Mouse (Mus musculus): ENCODE results near the gene Fmod. TPM values are rescaled to one million over a fixed set of nuclear protein-coding genes. Genes with fewer than 3 reads are reported as not detected.

Gene Fmod
- total RNA-seq (2021), result 13.9 and 15.3 TPM in 2 replicates
- long read RNA-seq, experiment 1, partial matches to known transcripts, result 0 of 2 reads
- long read RNA-seq, experiment 1, other reads (novel, unspliced or antisense), result 0 of 2 reads
- long read RNA-seq, experiment 2, partial matches to known transcripts, result 0 of 5 reads
- long read RNA-seq, experiment 2, other reads (novel, unspliced or antisense), result 4 of 5 reads

- DNase-seq, result no peak
These were observed at the start of gene Fmod for GRCm38 (mm10) chr1:134037172-134037571. TSS of gene Fmod (plus strand) at chr1:134037254.

GRCm38 (mm10) chr1:133988845-133989244 lies 48.2 kb upstream of the Fmod start:
- DNase-seq, result no peak

DNA sequence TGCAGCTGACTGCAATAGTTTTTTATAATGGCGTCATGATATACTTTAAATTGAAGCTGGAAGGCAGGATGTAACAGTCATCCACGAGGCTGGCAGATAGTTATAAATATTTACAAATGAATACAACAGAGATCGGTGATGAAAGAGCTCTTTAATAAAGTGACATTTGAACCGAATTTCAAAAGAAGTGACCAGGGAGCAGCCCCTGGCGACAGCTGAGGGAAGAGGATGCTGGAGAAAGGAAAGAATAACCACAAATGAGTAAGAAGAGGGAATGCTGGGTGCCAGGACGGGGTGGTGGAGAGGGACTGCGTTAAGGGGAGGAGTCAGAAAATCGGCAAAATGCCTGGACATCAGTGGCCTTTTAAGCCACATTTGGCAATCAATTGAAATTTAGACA lies 45.8 kb upstream of the Fmod start:
- DNase-seq, result no peak

DNA sequence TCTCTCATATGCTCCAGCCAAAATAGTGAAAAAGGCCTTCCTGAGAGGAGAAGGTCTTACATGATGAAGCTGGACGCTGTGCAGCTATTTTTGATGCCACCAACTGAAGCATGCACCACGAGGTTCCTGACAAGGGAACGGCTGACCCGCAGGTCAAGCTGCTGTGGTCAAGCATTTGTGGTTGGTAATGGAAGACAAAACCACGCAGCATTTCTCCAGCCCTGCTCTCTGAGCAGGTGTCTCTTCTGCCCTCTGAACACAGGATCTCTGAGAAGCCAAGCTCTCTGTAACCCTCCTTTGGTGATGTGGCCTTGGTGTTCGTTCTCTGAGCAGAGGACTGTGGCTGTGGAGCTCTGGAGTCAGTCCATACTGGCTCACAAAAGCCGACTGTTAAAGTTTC lies 31.6 kb upstream of the Fmod start:
- no peak for DNase-seq

DNA sequence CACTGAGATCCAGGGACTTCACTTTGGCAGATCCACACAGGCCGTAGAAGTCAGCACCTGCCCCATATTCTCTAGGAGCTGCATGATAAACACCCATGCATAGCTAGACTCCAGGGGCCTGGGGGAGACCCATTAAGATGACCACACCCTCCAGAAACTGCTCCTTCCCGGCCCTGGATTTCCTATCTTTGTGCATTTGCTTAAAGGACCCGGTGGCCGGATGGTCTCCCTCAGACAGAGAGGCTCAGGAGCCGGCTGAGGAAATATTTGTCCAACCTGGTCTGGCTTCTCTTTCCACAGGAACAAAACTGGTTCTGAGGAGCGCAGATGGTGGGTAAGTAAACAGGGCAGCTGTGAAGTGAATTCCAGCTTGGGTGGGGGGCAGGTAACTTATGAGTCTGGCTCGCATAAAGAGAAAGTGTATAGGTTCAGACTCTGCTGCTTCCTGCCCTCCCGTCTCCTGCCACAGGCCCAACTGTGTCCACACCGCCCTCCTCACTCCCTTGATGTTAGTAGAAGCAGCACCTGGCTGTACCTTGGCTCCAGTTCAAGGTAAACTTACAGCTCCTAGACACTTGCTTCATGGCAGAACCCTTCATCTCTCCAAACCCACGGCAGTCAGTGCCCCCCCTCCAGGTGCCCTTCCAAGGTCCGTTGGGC lies 30.8 kb upstream of the Fmod start:
- DNase-seq, result no peak

- no peak for DNase-seq
These were observed 12.6 kb upstream of the Fmod start for GRCm38 (mm10) chr1:134024293-134024971.

DNA sequence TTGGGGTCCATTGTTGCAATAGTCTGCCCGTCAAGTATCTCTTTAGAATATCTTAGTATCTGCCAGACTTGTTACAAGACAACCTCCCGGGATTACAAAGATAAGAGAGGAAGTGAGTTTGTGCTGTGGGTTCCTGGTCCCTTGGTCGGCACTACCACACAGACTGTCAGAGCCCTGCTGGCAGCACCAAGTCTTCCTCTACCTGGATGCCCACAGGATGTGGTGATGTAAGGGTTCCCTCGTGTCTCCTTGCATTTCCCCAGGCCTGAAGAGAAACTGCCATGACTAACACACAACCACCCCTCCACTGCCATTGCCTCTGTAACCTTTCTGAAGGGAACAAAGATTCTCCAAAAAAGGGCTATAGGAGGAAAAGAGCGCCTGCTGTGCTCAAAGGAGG lies 11.1 kb upstream of the Fmod start:
- no peak for DNase-seq

DNA sequence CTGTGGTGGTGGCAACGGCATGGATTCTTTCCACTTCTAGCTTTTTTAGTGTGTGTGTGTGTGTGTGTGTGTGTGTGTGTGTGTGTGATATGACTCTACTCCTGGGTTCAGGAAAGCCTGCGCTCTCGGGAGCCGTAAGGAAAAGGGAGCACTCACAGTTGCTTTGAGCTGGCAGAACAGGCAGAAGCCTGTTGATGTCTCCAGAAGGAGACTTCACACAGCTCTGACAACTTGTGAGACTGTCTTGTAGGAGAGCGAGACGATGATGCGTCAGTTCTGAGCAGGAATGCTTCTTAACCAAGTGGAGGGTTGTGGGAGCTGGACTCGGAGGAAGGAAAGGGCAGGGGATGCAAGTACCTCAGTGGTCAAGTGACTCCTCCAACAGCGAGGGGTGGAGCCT lies 10.3 kb upstream of the Fmod start:
- DNase-seq, result no peak

DNA sequence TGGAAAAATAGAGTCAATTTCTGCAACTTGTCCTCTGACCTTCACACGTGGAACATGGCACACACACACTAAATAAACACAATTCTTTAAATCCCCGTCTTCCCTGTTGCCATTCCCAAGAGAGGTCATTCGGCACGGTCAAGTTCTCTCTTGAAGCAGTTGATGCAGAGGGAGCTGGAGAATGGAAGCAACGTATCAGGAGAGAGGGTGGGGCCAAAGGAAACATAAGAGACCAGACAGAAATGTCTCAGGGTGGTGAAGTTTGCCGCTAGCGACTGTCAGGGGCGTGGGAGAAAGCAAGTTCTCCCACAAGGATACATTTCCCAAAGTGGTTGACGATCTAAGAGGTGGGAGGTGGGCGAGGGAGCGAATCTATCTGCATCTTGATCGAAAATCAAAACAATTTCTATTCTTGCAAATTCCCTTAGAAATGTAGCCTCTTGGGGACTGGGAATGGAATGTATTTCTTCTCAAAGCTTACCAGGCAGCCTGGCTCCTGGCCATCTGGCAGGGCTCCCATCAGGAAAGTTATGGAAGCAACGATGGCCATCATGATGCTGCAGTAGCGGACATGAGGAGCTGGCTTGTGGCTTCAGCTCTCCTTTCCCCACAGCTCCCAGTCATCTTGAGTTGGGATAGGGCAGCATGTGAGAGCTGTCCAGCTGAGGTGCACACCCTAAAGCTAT lies 8.8 kb upstream of the Fmod start:
- DNase-seq, result peak; percentile 70

- no peak for DNase-seq
These were observed 562 bp upstream of the Fmod start for GRCm38 (mm10) chr1:134036492-134036891.

GRCm38 (mm10) chr1:134038336-134038735 lies 1.3 kb downstream of the Fmod start:
- no peak for DNase-seq

DNA sequence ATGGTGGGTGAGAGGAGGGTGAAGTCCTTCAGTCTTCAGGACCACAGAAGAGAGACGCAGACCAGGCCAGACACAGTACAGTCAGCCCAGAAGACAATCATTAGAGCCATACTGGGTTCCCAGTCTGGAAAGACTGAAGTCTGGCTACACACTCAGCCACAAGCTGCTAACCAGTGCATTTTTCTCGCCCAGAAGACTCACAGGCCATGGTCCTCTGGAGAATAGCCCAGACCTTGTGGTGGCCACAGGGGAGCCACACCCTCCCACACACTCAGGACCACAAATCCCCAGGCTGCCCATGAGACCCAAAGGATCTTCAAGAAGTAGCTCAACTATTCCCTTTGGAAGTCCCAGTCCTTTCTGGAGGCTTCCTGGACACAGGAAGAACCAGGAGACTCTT lies 2.3 kb downstream of the Fmod start:
- no peak for DNase-seq

DNA sequence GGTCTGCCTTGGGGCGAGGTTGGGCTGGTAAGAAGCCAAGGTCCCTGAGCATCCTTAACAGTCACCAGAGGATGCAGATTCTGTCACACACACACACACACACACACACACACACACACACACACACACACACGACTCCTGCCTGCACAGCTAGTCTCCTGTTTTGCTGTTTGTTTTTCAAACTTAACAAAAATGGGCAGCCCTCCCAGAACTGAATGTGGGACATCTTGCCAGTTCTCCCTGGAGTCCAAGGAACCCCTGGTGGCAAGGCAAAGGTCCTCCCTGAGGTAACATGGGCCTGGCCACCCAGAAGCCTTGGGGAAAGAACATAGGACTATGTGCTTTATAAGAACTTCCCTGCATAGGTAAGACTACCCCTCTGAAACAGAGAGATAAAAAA lies 4.8 kb downstream of the Fmod start:
- DNase-seq, result peak; percentile 67

DNA sequence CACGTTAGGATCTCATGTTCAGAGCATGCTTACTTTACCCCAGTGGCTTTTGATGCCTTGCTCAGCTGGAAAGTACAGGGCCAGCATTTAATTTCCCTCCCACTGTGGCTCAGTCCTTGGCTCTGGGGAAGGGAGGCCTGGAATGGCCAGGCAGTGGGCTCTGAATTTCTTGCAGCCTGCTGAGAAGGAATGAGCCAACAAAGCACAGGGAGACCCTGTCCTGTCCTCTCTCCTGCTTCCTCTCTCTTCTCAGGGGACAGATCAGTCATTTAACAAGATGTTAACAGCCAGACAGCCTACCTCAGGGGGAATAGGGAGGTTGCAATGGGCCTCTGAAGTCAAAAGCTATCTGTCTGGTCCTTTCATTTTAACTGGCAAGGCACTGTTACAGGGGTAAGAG lies 5.3 kb downstream of the Fmod start:
- no peak for DNase-seq

GRCm38 (mm10) chr1:134044805-134045204 lies 7.8 kb downstream of the Fmod start:
- no peak for DNase-seq

DNA sequence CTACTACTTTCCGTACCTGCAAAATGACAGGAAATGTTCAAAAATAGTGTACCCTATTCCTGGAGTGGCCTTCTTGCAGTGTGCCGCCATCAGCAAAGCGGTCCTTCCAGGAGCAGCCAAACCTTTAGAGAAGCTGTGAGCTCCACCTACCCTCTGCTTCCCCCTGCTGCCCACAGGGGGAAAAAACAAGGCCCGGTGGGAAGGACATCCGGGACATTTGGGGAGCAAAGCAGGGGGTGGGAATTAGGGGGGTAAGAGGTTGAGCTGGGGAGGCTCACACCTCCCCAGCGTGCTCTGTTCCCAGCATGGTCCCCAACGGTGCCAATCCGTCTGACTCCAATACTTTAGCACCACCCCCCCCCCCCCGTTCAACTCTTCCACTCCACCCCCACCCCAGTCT lies 8.9 kb downstream of the Fmod start:
- peak; percentile 88 for DNase-seq

GRCm38 (mm10) chr1:134046387-134046786 lies 9.3 kb downstream of the Fmod start:
- DNase-seq, result no peak

DNA sequence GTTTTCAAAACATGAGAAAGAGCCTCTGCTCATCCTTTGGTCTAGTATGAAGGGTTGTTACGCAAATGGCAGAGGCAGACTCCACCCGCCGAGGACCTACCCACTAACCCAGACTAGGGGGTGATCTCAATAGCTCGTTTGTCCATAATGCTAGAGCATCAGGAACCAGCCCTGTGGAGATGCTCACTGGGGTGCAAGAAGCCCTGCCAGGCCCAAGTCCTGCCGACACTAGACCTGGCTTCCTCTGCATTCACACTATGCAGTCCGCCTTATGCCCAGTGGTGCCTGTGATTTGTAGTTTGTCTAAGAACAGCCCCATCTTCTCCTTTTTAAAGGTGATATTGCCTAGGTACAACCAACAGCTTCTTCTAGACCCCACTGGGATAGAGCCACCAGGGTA lies 10.4 kb downstream of the Fmod start:
- DNase-seq, result no peak

DNA sequence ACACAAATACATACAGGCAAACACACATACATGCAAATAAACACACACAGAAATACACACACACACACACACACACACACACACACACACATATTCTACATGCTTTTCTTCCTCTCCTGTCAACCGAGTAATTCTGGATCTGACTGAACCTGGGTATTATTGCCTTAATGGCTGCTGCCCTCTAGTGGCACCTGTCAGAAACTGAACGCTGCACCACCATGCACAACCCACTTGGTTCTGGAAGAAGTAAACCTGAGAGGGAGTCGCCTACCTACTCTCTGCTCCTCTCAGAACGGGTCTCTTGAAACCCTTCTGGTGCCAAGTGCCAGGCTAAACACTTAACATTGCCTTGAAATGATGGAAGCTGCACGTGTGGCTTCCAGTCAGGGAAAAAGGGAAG lies 11.7 kb downstream of the Fmod start:
- peak; percentile 82 for DNase-seq

GRCm38 (mm10) chr1:134049542-134049941 lies 12.5 kb downstream of the Fmod start:
- no peak for DNase-seq

DNA sequence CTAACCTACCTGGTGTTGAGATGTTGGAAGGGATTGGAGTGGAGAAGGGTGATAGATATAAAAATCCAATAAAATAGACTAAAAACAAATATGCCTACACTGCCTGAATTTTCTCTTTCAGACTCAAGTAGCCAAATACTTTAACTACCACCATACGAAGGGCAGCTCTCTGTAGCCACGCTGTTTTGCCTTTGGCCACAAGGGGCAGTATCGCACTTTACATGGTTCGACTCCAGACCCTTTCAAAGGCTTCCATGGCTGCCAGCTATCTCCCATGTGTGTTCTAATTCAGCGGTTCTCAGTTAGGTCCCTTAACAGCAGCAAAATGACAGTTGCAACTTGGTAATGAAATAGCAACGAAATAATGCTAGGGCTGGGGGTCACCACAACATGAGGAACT lies 16.2 kb downstream of the Fmod start:
- peak; percentile 91 for DNase-seq

DNA sequence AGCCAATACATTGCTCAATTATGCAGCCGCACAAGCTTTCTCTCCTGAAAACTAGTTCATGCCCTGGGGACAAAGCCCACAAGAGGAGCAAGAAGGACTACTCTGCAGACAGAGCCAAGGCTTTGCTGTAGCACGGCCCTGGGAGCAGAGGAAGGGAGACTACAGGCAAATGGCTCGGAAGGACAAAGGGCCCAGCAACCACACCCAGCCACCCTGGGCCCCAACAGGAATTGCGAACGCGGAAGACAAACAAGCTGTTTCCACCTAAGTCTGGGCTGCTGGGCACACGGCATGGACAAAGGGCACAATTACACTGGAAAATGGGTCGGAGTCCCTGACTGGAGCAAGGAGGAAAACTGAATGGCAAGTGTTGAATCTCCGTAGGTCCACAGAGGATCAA lies 18.0 kb downstream of the Fmod start:
- no peak for DNase-seq

- no peak for DNase-seq
These were observed 18.7 kb downstream of the Fmod start for GRCm38 (mm10) chr1:134055666-134056245.
